Mouse (Mus musculus) cerebellum, adult 18-20 months (tissue): Measurements from ENCODE around the gene Gm49359.
"Not testable (repeated sequence)": the region's sequence is repeated elsewhere in the genome, so short reads cannot be mapped to it uniquely, and the experiment has no call there.

Experiments used
- DNase-seq, 2 experiments: peaks; one replicate each; pipeline ENCODE4 v3.0.0; 2021

Gene Gm49359

DNA sequence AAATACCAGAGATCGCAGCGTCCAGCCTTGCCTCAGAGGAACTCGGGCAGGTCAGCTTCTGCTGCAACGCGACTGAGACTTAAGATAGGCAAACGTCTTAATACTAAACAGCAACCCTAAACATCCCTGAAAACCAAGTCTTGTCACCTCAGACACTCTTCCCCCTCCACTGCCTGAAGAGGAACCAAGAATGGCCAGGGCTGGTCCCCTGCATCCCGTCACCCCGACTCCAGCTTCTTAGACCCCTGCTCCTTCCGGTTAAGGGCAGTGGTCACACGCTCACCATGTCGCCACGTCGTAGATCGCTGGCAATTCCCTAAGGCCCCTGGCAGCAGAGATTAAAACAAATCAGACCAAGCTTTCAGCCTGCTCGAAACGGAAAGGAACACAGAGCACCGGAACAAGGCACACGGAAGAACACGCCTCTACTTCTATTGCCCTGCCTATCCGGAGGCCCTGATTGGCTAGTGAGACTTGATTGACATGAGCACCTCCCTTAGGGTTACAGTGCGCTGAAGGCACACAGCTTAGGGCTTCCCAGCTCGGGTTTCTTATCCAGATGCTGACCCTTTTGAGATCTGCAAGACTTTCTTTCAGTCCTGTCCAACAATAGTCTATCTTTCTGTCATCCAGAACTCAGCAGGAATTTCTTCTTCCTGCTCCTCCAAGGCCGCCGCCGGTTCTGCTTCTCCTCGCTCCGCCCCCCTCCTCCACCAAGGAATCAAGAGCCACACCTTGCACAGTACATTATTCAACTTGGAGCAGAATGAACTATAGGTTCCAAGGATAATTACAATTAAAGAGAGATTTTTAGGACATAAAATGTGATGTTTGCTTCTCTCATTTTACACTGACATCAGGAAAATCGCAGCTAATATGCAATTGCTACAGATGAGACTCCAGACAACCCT, at the start of gene Gm49359:
Gene Gm49359, minus strand, starts transcription at position 409 of the 911 bp plus-strand sequence.
- peak; percentile 86 to 95 for DNase-seq

DNA sequence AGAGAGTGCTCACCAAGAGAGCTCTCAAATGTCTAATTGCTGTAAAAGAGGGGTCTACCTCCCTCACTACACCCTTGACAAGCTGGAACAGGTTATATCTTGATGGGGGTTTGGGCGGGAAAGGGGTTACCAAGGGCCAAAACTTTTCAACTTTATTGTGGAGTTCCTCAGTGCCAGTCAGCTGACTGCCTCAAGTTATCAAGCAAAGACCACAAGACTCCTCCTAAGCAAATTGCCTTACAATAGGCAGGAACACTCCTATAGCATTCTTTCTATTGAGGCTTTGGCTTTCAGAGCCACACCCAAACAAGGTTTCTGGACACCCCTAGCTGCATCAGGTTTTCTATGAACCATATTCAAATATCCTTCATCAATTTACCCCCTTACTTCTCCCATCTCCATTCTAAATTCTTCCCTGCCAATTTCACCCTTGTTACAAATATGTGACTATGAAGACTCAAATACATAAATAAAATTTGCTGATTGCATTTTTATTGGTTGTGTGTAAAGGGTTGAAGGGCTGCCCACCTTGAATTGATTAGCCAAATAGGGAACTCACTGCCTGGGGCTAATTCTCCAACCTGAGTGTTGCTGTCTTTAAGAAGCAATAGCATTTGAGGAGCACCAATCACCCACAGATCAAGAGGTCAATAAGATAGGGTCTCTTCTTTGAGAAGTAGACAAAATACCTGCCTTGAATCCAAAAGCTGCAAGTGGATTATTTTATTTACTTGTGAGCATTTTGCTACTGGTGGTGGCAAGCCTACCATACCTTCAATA, 44.2 kb upstream of the Gm49359 start:
- not testable (repeated sequence) for DNase-seq

DNA sequence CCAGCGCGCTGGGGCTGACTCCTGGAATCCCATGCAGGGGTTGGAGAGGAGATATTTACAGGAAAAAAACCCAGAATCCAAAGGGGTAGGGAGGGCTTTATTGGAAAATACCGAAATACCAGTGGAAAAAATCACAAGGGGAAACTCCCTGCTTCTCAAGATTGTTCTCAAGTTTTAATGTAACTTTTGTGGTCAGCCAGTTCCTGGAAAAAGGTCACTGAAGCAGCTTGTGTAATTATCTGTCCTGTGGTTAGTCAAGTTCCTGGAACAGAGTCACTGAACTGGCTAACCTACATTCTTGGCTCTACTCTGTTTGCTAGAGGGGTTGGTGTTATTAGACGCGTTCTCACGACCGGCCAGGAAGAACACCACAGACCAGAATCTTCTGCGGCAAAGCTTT, 6.0 kb upstream of the Gm49359 start:
- not testable (repeated sequence) for DNase-seq

DNA sequence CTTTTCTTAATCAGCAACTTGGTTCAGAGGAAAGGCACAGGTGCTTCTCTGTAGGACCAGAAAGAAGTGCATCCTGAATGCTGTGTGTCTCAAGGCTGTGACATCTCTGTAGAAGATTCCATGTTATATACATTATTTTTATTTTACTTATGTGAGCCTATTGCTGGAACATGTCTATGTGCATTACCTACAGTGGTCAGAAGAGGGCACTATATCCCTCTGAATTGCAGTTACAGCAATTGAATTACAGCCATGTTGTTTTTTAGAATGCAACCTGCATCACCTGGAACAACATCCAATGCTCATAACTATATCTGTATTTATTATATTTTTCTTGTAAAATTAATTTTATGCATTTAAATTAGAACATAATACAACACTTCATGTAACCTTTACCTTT, 3.3 kb upstream of the Gm49359 start:
- DNase-seq = peak in 1 of 2 experiments; percentile 11
